Mouse (Mus musculus): ENCODE results near the gene Cacna1s. TPM values are rescaled to one million over a fixed set of nuclear protein-coding genes. Genes with fewer than 3 reads are reported as not detected.

Cacna1s gene
- polyA plus RNA-seq, 1 experiment: 1.0 TPM

DNA sequence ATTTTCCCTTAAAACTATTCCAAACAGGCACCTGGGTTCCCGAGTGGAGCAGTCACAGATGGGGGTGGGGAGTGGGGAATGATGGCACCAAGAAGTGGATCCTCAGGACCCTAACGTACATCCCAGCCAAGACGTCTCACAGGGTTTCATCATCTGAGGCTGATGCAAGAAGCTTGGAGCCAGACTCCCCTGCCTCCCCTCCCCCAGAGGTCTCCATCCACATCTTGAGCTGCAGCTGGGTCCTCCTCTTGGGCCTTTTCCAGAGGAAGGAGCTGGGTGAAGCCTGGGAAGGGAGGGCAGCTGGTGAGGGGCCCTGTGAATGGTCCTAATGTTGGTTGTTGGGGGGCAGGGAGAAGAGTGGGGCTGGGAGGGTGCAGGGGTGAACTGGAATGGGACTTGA lies 77.6 kb downstream of the Cacna1s start:
- Histone ChIP-seq H3K27ac (ENCODE audit: insufficient read depth, low read length) (no peak overlapping the region), H3K4me3 (ENCODE audit: low read depth, low read length) (no peak overlapping the region), H3K9me3 (replicated peaks; ENCODE audit: control insufficient read depth, insufficient read depth, low read length, poor library complexity, severe bottlenecking) (no peaks in the 10 kb centered on the region), H3K9ac (ENCODE audit: low read depth, poor library complexity, severe bottlenecking) (no peak overlapping the region), H3K36me3 (ENCODE audit: control insufficient read depth, insufficient read depth, low read length, poor library complexity, severe bottlenecking) (no peaks in the 10 kb centered on the region), H3K27me3 (ENCODE audit: control insufficient read depth, insufficient read depth, low read length, poor library complexity, severe bottlenecking) (no peaks in the 10 kb centered on the region; the same call in 1 of the 2 replicates), H3K4me1 (ENCODE audit: control insufficient read depth, insufficient read depth, low read length) (peaks cover 9% of the 10 kb centered on the region)
- TF ChIP-seq EP300 (IDR thresholded peaks at IDR 0.05; ENCODE audit: insufficient read depth, low read depth, low read length) (no peak), CTCF (IDR thresholded peaks at IDR 0.05; ENCODE audit: low read depth, low read length) (no peak), POLR2A (IDR thresholded peaks at IDR 0.05; ENCODE audit: insufficient read depth, low read length) (no peak)

DNA sequence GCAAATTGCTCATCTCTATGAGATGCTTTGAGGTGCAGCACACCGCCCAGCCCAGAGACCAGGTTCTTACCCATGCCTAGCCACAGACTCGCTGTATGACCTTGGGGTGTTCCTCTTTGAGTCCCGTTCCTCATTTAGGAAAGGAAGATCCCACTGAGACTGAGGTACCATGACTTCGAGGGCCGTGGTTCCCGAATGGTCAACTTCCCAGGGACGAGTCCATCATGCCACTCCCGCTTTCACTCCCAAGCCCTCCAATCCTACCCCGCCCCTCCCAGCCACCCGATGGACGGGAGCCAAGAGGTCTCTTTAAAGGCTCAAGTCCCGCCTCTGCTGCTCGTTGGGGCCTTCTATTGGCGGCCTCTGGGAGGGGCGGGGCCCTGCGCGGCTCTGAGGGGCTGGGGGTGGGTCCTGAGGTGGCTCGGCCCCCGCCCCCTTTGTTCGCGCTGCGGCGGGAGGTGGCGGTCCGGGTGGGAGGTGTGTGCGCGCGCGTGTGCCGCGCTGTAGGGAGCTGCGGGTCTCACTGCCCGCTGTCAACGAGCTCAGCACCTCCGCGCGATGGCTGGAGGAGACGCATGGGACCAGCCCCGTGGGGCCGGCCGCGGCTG lies 78.5 kb downstream of the Cacna1s start, which contains the start of gene Kif21b:
TSS of gene Kif21b (plus strand) at position 439 of the 608 bp plus-strand sequence.
- Histone ChIP-seq H3K27me3 (ENCODE audit: control insufficient read depth, insufficient read depth, low read length, poor library complexity, severe bottlenecking) (no peaks in the 10 kb centered on the region; the same call in 1 of the 2 replicates), H3K27ac (ENCODE audit: insufficient read depth, low read length) (no peak within 1 kb of the TSS), H3K36me3 (ENCODE audit: control insufficient read depth, insufficient read depth, low read length, poor library complexity, severe bottlenecking) (no peaks in the 10 kb centered on the region), H3K4me3 (ENCODE audit: low read depth, low read length) (peak within 1 kb of the TSS; percentile 92), H3K9ac (ENCODE audit: low read depth, poor library complexity, severe bottlenecking) (peak within 1 kb of the TSS; percentile 78), H3K9me3 (replicated peaks; ENCODE audit: control insufficient read depth, insufficient read depth, low read length, poor library complexity, severe bottlenecking) (no peaks in the 10 kb centered on the region), H3K4me1 (ENCODE audit: control insufficient read depth, insufficient read depth, low read length) (peaks cover 12% of the 10 kb centered on the region)
- peak; percentile 67 for TF ChIP-seq POLR2A (IDR thresholded peaks at IDR 0.05; ENCODE audit: insufficient read depth, low read length)
- TF ChIP-seq EP300 (IDR thresholded peaks at IDR 0.05; ENCODE audit: insufficient read depth, low read depth, low read length): no peak

DNA sequence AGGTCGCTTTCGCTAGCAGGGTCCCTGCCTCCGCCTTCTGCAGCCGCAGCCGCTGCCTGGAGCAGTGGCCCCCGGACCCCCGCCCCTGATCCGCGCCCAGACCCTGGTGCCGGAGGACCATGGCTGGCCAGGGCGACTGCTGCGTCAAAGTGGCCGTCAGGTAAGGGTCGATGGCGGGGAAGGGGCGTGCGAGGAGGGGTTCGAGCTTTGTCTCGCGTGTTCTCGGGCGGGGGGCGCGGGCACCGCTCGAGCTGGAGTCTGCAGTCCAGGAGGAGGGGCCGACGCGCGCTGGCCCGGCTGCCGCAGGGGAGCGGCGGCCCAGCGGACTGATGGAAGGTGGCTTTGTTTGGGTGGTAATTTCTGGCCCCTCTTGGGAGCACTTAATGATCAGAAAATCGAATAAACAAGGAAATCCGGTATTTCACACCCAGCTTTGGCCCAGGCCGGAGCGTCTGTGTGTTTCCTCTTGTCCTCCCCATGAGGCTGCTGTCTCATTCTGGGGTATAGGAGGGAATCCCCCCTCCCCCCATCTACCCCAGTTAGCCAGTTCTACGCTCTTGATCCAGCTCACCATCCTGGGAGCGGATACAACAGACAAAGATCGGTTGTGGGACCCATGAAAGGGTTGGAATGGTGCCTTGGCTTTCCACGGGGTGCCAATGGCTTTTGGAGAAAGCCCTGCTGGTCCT lies 79.2 kb downstream of the Cacna1s start:
- Histone ChIP-seq H3K4me1 (ENCODE audit: control insufficient read depth, insufficient read depth, low read length) (peaks cover 15% of the 10 kb centered on the region), H3K9ac (ENCODE audit: low read depth, poor library complexity, severe bottlenecking) (peak overlapping the region; percentile 78), H3K36me3 (ENCODE audit: control insufficient read depth, insufficient read depth, low read length, poor library complexity, severe bottlenecking) (no peaks in the 10 kb centered on the region), H3K4me3 (ENCODE audit: low read depth, low read length) (peak overlapping the region; percentile 92), H3K27ac (ENCODE audit: insufficient read depth, low read length) (no peak overlapping the region), H3K9me3 (replicated peaks; ENCODE audit: control insufficient read depth, insufficient read depth, low read length, poor library complexity, severe bottlenecking) (no peaks in the 10 kb centered on the region), H3K27me3 (ENCODE audit: control insufficient read depth, insufficient read depth, low read length, poor library complexity, severe bottlenecking) (no peaks in the 10 kb centered on the region; the same call in 1 of the 2 replicates)
- TF ChIP-seq CTCF (IDR thresholded peaks at IDR 0.05; ENCODE audit: low read depth, low read length): no peak

DNA sequence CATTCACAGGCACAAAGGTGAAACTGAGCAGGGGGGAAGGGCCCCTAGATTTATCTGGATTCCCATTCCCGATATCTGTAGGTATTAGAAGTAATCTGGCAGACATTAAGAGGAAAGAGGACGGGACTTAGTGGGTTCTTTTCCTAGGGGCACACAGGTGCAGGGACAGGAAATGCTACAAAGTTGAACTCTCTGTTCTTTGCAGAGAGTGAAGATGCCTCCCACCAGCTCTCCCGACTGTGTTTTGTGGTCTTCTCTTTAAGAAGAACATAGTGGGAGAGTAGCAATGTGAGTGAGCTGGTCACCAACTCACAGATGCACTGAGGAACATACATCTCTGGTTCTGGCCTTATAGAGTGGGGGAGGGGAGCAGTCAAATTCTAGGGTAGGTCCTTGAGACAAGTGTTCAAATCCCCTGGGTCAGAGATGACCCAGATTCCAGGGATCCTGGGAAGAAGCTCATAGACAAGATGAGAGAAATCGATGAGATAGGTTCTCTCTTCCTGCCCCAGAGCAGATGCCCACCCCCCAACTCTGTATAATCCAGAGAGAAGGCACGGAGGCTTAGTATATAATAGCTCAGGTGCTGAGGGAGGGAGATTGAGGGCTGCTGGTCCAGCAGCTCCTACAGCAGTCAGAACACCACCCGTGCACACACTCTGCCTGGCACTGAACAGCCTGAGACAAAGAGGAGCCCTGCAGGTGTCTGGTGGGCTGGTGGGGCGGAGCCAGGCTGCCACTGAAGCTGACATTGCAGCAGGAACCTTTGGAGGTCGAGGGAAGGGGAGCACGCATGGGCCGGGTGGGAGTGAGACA lies 80.0 kb downstream of the Cacna1s start:
- peaks cover 19% of the 10 kb centered on the region for H3K4me1 ChIP-seq (ENCODE audit: control insufficient read depth, insufficient read depth, low read length)
- TF ChIP-seq CTCF (IDR thresholded peaks at IDR 0.05; ENCODE audit: low read depth, low read length) (no peak), EP300 (IDR thresholded peaks at IDR 0.05; ENCODE audit: insufficient read depth, low read depth, low read length) (no peak), POLR2A (IDR thresholded peaks at IDR 0.05; ENCODE audit: insufficient read depth, low read length) (no peak)
- no peak overlapping the region; the same call in 1 of the 2 replicates for H3K4me3 ChIP-seq (ENCODE audit: low read depth, low read length)

DNA sequence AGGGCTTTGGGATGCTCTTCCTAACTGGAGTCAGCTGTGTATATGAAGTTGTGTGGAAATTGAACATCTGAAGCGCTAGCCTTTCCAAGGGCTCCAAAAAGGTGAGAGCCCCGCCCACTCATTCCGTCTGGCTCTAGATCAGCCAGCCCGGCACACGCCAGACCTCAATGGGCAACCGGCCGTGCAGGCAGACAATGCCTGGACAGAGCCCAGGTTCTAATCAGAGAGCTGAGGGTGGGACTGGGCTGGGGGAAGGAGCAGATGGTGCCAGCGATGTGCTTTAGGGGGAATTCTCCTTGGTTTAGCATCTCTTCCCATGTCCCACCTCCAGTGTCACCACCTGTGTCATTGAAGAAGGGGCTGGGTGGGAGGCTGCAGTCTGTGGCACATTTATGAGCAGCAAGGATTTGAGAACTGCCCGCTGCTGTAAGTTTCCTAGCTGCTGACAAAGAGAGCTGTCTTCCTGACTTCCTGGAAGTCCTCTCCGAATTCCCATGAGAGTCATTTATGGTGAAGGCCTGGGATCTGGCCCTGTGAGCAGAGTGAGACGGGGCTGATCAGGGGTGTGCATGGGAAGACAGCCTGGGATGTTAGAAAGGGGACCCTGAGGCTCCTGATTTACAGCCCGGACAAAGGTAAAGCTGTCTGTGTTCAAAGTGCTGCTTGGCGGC lies 81.2 kb downstream of the Cacna1s start:
- no peak for TF ChIP-seq CTCF (IDR thresholded peaks at IDR 0.05; ENCODE audit: low read depth, low read length)
- no peak for TF ChIP-seq EP300 (IDR thresholded peaks at IDR 0.05; ENCODE audit: insufficient read depth, low read depth, low read length)
- no peak for TF ChIP-seq POLR2A (IDR thresholded peaks at IDR 0.05; ENCODE audit: insufficient read depth, low read length)
- H3K27me3 ChIP-seq (ENCODE audit: control insufficient read depth, insufficient read depth, low read length, poor library complexity, severe bottlenecking): no peaks in the 10 kb centered on the region; the same call in 1 of the 2 replicates
- H3K9ac ChIP-seq (ENCODE audit: low read depth, poor library complexity, severe bottlenecking): no peak overlapping the region
- H3K4me3 ChIP-seq (ENCODE audit: low read depth, low read length): no peak overlapping the region
- no peaks in the 10 kb centered on the region for H3K9me3 ChIP-seq (replicated peaks; ENCODE audit: control insufficient read depth, insufficient read depth, low read length, poor library complexity, severe bottlenecking)
- H3K36me3 ChIP-seq (ENCODE audit: control insufficient read depth, insufficient read depth, low read length, poor library complexity, severe bottlenecking): no peaks in the 10 kb centered on the region
- H3K27ac ChIP-seq (ENCODE audit: insufficient read depth, low read length): no peak overlapping the region
- H3K4me1 ChIP-seq (ENCODE audit: control insufficient read depth, insufficient read depth, low read length): peaks cover 24% of the 10 kb centered on the region

More for the DNA sequence above, 80.0 kb downstream of the Cacna1s start:
- H3K27me3 ChIP-seq (ENCODE audit: control insufficient read depth, insufficient read depth, low read length, poor library complexity, severe bottlenecking): no peaks in the 10 kb centered on the region; the same call in 1 of the 2 replicates
- H3K9ac ChIP-seq (ENCODE audit: low read depth, poor library complexity, severe bottlenecking): no peak overlapping the region; the same call in 1 of the 2 replicates
- H3K36me3 ChIP-seq (ENCODE audit: control insufficient read depth, insufficient read depth, low read length, poor library complexity, severe bottlenecking): no peaks in the 10 kb centered on the region
- no peak overlapping the region for H3K27ac ChIP-seq (ENCODE audit: insufficient read depth, low read length)
- no peaks in the 10 kb centered on the region for H3K9me3 ChIP-seq (replicated peaks; ENCODE audit: control insufficient read depth, insufficient read depth, low read length, poor library complexity, severe bottlenecking)

All from ES-Bruce4 (cell line).